In genomic region chr6:143081479-143082106, GRCm38 (mm10) we compare ENCODE assay signal across 26 mouse cellular contexts.
"Had no signal": no experiment of that assay in that cellular context is flagged by ENCODE, and none has a peak within 500 bp of the region (broad histone marks: within the 10 kb centered on the region; RNA-seq: fewer than 3 reads in every experiment).

No protein-coding gene starts in this region.

- H3K27me3 ChIP-seq: heart, embryonic 12.5 days; hindbrain, embryonic 12.5 days; intestine, embryonic 15.5 days; limb, embryonic 13.5 days; limb, embryonic 15.5 days; liver, embryonic 12.5 days had no signal

- H3K27ac ChIP-seq: gastrocnemius, adult 2 months; heart, adult 2 months; heart, embryonic 10.5 days; hindbrain, embryonic 10.5 days; hindbrain, embryonic 12.5 days; hindbrain, embryonic 14.5 days; intestine, embryonic 15.5 days; layer of hippocampus, adult 2 months; left cerebral cortex, adult 2 months; limb, embryonic 13.5 days; limb, embryonic 15.5 days; liver, embryonic 12.5 days had no signal

- H3K4me1 ChIP-seq: heart, embryonic 10.5 days; heart, embryonic 12.5 days; hindbrain, embryonic 10.5 days; hindbrain, embryonic 12.5 days; intestine, embryonic 15.5 days; limb, embryonic 13.5 days; limb, embryonic 15.5 days; liver, embryonic 12.5 days had no signal

- H3K9ac ChIP-seq: heart, embryonic 12.5 days; hindbrain, embryonic 12.5 days; hindbrain, embryonic 14.5 days; intestine, embryonic 15.5 days; limb, embryonic 13.5 days; limb, embryonic 15.5 days; liver, embryonic 12.5 days had no signal

- ATAC-seq: hindbrain, embryonic 16.5 days; inflammation-experienced regulatory T-cells, adult 6 months; intestine, embryonic 15.5 days; intestine, postnatal 0 days; liver, embryonic 12.5 days had no signal

- H3K9me3 ChIP-seq: heart, embryonic 10.5 days; heart, embryonic 12.5 days; hindbrain, embryonic 10.5 days; hindbrain, embryonic 12.5 days; intestine, embryonic 15.5 days; limb, embryonic 13.5 days; limb, embryonic 15.5 days; liver, embryonic 12.5 days had no signal

- H3K4me2 ChIP-seq: heart, embryonic 12.5 days; hindbrain, embryonic 12.5 days; hindbrain, embryonic 14.5 days; intestine, embryonic 15.5 days; limb, embryonic 13.5 days; limb, embryonic 15.5 days; liver, embryonic 12.5 days had no signal

- H3K4me3 ChIP-seq: gastrocnemius, adult 2 months; heart, adult 2 months; heart, embryonic 10.5 days; heart, embryonic 12.5 days; hindbrain, embryonic 10.5 days; hindbrain, embryonic 12.5 days; intestine, embryonic 15.5 days; layer of hippocampus, adult 2 months; left cerebral cortex, adult 2 months; limb, embryonic 13.5 days; limb, embryonic 15.5 days; liver, embryonic 12.5 days had no signal

- DNase-seq: gastrocnemius, adult 2 months; gastrocnemius, postnatal 10 days; gastrocnemius, postnatal 25 days; heart, adult 2 months; heart, postnatal 10 days; heart, postnatal 4 days; kidney, adult 18-20 months; kidney, adult 8-10 months; kidney, postnatal 10 days; kidney, postnatal 25 days; kidney, postnatal 4 days; left cerebral cortex, postnatal 4 days had no signal
